Mouse (Mus musculus) MN1 (cell line): ENCODE results near the gene Lrp1.

ENCODE experiments used
- DNase-seq: peaks from one replicate; pipeline ENCODE4 v3.0.0-alpha.2; 2016; ENCODE audit warnings: low spot score

Lrp1 gene

DNA sequence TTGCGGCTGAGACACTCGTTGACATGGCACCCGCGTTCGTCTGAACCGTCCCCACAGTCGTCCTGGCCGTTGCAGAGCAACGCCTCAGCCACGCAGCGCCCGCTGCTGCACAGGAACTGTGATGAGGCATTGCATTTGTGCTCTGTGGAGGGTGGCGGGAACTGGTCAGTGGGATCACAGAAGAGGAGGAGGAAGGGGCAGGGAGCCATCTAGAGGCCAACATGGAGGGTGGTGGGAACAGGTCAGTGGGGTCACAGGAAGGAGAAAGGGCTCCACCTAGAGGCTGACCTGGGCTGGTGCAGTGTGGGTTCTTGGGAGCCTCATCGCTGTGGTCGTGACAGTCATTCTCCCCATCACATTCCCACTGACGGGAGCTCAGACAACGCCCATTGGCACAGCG, 65.2 kb downstream of the Lrp1 start:
- DNase-seq: peak; percentile 18

DNA sequence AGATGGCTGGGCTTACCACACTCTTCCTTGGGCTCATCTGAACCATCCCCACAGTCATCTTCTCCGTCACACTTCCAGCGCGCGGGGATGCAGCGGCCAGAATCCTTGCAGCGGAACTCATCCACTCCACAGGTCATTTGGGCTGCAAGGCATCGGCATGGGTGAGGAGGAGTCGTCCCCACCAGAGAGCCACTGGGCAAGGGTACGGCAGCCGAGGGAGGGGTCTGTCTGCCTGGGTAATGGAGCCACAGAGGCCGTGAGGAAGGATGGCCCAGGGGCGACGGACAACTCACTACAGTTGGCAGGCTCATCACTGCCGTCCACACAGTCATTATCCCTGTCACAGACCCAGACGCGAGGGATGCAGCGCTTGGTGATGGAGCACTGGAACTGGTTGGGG, 71.1 kb downstream of the Lrp1 start:
- DNase-seq: no peak

DNA sequence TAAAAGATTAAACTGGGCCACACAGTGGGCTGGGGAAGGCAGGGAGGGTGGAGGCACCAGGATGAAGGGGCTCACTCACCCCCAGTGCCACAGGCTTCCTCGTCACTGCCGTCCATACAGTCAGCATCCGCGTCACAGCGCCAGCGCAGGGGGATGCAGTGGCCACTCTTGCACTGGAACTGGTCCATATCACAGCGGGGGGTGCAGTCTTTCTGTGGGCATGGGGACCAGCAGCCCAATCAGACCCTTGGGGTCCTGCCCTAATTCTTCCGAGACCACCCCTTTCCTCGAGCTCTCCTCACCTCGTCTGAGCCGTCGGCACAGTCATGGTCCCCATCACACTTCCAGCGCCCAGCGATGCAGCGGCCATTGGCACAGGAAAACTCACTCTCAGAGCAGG, 72.7 kb downstream of the Lrp1 start:
- DNase-seq: no peak

DNA sequence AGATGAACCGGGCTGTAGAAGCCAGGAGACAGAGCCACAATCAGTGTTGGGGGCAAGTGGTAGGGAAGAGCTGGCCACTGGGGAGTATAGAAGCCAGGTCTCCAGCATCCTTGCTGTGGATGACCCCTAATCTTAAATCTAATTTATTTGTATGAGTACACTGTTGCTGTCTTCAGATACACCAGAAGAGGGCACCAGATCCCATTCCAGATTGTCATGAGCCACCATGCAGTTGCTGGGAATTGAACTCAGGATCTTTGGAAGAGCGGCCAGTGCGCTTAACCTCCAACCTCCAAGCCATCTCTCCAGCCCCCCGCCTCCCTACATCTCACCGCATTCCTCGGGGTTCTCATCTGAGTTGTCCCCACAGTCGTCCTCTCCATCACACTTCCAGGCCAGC, 74.4 kb downstream of the Lrp1 start:
- DNase-seq: no peak

DNA sequence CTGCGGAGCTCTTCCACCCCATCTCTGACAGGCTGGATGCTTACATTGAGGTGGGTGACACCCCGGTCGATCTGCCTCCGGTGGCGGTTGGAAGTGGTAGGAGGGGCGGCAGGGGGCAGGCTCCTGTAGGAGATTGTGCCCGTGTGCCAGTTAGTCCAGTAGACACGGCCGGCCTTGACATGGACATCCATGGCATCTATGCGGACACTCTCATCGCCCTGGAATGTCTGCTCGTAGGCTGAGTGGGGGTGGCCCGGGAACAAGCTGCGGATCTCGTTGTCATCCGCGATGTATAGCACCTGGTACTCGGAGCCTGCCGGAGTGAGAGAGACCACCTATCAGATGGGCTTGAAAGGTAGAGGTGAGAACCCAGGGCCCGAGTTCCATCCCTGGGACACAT, 76.6 kb downstream of the Lrp1 start:
- DNase-seq: no peak

DNA sequence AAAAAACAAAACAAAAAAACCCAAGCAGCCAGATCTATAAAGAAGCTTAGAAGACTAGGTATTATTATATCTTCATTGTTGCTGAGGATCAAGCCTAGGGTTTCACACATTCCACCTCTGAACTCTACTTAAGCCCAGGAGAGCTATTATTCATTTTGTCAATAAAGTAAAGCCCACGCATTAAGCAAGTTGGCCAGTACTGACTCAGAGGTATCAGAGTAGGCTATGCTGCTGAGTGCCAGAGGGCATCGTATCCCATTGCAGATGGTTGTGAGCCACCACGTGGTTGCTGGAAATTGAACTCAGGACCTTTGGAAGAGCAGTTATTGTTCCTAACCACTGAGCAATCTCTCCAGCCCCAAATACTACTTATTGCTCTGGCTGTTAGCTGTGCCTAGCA, 77.0 kb downstream of the Lrp1 start:
- no peak for DNase-seq

DNA sequence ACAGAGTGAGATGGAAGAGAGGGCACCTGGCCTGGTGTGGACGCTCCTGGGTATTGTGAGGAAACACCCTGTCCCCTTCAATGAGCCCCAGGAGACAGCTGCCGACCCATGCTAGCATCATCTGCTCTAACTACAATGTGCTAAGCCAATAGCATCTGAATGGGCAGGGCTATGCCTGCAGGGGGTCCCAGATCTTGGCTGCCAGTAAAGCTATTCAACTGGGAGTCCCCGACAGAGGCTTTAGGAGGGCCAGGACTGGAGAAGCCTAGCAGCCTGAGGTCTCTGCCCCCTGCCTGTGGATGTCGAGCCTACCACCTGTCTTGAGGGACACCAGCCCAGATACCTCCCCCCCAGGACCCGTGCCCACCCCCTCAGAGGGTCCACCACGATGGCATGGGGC, 78.2 kb downstream of the Lrp1 start:
- DNase-seq: no peak

DNA sequence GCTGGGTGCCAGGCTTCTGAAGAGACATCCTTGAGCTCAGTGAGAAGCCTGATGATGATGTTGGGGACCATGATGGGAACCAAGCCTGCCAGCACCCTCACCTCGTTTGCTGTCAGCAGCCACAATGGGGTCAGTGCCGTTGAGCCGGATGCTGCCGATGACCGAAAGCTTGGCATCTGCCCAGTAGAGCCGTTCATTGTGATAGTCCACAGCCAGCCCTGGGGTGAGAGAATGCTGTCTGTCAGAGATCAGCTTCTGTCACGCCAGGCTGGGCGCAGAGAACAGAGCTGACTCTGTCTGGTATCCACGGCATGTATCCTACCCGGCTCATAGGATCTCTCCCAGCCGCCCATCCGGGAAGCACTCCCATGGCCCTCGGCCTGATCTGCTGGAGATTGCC, 78.9 kb downstream of the Lrp1 start:
- DNase-seq: no peak

DNA sequence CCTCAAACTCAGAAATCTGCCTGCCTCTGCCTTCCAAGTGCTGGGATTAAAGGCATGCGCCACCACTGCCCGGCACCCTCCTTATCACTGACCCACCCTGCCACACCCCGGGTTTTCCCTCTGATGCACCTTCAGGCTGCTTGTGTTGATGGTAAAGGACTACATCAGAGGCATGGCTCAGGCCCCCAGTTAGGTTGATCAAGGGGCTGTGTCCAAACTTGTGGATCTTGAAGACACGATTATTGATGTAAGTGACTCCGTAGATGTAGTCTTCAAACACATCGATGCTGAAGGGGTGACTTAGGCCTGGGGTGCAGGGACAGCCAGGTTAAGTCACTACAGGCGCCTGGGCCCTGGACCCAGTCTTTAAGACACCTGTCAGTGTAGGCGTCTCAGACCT, 79.4 kb downstream of the Lrp1 start:
- DNase-seq: no peak

DNA sequence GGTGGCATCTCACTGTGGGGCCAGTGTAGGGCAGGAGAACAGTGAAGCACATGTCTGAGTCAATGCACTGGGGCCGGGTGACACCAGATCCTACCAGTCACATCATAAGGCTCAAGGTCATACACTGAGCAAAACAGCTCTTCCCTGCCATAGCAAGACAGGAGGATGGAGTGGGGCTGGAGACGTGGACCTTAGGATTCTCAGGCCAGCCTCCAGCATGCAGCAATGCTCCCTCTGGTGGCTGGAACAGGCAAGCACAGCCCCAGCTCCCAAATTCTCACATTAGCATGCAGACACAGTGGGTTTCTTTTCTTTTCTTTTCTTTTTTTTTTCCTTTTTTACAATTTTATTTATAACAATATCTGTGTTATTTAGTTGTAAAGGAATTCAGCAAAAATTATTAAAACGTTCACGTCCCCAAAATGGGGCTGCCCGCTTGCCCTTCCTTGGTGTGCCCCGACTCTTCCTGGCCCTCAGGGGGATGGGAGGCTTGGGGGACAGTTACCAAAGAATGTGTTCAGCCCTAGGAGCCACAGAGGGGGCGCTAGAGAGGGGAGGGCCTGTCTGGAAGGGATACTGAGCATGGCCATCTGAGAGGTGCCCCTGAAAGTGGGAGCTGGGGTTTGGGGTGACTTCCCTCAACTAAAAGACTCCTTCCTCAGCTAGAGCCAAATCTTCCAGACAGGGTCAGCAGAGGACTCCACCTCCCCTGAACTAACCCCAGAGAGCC, 82.9 kb downstream of the Lrp1 start:
- DNase-seq: peak; percentile 78

DNA sequence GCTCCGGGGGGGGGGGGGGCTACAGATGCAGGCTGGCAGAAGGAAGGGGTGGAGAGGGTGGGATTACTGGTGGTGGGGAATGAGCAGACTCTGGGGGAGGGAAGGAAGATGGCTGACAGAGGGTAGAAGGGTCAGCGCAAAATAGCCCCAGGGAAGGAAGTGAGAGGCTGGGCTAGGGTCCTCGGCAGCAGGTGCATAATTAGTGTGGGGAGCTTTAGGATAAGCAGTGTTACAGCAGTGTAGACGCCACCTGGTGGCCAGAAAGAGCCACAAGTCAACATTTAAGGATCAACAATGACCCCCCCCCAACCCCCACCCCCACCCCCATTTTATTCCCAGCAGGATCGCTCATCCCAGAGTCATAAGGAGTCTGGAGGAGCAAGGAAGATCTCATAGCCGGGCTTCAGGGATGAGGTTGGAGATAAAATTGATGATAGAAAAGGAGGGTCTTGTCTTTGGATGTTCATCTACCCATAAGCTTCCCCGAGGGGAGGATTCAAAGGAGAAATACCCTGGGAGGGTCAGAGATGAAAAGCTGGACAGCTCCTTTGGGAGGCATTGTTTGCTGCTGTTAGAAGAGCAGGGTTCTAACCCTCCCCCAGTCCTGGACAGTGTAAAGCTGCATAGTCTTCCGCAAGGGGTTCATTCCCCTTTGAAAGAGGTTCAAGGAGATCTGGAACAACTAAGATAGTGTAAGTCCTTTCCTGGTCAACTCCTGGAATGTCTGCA, 84.2 kb downstream of the Lrp1 start:
- peak; percentile 52 for DNase-seq

DNA sequence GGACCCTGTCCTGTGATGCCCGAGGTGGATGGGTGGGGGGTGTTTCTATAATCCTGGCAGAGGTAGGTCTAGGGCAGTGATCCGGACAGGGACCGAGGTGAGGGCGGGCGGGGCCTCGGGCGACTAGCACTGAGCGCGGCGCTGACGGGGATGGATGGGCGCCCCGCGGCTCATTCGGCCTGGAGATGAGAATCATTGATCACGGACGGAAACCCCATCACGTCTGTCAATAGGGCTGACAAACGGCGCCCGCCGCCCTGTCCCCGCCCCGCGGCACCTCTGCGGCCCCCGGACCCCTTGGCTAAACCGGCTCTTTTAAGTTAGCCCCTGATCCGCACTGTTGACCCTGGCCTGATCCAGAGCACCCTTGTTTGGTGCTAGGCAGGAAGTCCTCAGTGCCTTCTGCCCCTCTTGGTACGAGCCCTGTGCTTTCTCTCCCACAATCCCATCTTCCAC, 86.0 kb downstream of the Lrp1 start:
- DNase-seq: no peak

DNA sequence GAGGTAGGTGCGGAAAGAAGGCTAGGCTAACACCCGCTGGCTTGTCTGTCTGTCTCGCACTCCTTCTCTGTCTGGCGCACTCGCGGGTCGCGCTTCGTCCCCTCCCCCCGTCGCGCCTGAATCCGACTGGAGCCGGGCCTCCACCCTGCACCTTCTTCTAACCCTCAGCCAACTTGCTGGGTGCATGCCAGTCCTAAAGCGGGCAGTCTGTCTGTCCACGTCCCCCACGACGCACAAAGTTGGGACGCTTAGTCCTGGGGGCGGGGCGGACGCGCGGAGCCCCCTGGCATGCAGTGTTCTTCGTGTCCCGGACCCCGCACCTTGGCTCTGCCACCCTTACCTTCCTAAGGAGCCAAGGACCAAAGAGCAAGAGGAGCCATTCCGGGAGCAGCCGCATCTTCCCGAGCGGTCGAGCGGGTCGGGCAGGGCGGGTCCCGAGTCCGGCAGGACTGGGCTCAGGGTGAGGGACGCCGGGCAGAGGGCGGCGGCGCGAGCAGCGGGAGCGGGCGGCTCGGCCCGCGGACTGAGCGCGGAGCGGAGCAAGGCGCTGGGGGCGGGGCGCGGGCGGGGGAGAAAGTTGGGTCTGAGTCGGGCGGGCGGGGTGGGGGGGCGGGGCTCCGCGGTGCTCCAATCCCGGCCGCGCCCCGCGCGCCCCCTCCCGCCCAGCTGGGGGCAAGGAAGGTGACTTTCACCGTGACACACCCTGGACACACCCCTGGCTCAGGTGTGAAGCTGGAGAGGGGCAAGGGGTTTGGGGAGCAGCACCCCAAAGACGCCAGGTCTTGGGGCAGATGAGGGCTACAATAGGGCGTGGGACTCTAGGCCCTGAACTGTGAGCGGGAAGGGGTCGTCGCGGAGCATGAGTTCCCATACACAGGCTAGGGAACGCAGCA, 86.7 kb downstream of the Lrp1 start, which contains the start of gene Nxph4:
Nxph4 (minus strand) TSS at position 524 of the 893 bp plus-strand sequence.
- no peak for DNase-seq

DNA sequence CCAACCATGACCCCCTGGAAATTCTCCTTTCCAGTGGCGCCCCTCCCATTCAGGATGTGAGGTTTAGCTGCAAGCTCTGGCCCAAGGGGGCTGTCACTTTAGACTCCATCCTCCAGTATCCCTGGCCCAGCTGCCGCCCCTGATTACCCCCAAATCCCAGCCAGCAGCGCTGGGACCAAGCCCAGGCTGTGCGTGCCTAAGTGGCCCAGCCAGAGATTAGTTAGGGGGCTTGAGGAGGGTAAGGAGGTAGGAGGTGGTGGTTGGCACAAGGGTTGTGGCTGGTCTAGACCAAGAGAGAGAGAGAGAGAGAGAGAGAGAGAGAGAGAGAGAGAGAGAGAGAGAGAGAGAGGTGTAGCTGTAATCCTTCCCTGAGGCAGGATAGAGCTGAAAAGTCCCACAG, 89.4 kb downstream of the Lrp1 start:
- DNase-seq: no peak

DNA sequence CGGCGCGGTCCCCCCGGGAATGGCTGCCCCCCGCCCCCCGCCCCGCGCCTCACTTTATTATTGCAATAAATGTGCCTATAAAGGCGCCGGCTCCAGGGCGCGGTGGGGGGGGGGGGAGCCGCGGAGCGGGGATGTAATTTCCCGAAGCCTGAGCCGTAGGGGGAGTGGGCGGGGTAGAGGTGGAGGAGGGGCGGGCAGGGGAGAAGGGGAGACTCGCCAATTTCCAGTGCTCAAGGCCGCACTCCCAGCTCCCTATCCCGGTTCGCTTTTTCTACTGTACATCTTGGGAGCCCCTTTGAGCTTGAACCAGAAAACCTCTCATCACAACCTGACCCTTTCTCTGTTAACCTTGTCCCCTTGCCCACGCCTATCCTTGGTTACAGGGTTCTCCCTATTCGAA, 90.0 kb downstream of the Lrp1 start:
- DNase-seq: no peak

DNA sequence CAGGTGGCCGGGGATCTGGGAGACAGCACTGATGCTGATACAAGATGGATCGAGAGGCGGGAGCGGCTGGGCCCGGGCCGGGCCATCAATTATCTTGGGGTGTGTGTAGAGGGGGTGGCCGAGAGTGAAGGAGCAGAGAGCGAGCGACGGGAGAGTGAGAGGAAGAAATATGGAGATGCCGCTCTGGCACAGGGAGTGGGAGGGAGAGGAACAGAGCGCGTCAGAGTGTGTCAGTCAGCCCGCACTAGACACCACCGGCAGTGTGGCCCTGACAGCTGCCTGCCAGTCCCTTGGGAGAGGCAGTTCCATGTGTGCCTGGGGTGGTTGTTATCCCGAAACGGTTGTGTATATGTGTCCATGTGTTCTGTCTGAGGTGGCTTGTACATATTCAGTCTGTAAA, 93.5 kb downstream of the Lrp1 start:
- DNase-seq: no peak

DNA sequence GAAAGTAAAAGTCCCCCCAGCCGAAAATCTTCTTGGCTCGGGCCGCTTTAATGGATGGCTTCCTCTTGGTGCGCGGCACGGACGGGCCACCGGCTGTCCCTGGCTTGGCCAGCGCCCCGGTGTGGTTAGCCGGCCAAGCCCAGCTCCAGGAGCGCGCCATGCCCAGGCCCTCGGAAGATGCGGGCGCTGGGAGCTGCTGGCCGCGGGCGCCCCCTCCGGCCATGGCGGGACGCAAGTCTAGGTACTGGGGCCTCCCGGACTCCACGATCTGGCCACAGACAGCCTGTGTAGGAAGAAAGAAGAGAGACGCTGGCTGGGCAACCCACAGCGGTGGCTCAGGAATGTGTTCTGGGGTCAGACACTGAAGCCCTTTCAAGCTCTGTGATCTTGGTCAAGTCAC, 94.3 kb downstream of the Lrp1 start:
- DNase-seq: no peak

DNA sequence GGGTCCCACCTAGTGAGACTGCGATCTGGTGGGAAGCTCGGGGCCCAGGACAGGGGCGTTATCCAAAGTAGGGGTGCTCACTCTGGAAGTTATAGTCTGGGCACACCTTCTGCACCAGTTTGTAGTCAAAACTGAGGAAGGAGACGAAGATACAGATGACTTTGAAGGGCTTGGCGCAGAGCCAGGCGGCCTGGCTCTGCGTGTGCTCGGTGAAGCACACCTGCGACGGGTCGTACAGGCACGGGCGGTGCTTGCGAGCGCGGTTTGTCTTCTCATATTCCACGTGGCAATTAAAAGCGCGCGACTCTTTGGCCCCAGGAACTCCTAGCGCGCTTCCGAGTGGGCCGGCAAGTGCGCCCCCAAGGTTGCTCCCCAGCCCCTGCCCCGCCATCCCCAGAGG, 94.9 kb downstream of the Lrp1 start:
- no peak for DNase-seq

DNA sequence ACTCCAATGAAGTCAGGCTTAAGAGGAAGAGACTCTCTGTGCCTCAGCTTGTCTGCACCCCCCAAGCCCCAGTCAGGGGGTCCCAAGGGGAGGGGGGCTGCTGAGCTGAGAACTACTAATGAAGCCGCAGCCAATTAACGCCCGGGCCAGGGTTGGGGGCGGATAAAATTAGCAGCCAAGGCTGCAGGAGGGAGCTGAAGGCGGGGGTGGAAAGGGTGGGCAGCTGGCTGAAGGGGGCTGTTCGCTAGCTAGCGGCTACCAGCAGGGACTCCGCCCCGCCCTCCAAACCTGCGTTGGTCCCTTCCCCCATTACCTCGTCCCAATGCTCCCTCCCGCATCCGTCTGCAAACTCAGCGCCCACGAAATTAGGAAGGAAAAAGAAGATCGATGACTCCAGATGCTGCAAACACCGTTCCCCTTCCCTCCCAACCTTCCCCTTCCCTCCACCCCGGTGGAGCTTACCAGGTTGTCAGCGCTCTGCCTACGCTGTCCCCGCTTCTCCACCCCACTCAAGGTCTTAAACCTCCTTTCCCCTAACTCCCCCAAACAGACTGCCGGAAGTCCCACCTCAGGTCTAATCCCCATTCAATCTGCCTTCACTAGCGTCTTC, 96.2 kb downstream of the Lrp1 start:
- DNase-seq: no peak

DNA sequence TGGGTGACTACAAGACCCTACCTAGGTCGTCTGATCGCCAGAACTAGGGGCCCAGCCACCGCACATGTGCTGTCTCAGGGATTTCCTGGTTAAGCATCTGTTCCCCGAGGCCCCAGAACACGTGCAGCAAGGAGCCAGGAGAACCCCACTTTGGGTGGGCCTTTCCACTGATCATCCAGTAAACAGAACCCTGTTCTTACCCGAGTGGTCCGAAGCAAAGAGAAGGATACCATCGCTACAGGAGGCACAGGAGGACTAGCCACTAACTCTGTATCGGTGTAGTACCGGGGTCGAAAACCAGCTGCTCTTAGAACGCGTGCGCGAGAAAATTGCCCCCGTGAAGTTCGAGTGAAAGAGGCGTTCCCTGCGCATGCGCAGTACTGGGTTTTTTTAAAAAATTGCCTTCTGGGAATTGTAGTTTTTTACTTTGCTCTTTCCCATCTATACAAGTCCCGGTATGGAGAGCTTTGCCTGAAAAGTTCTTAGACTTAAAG, 98.8 kb downstream of the Lrp1 start, which contains the start of gene Shmt2:
Shmt2 (minus strand) TSS at position 357 of the 494 bp plus-strand sequence.
- DNase-seq: peak; percentile 93

DNA sequence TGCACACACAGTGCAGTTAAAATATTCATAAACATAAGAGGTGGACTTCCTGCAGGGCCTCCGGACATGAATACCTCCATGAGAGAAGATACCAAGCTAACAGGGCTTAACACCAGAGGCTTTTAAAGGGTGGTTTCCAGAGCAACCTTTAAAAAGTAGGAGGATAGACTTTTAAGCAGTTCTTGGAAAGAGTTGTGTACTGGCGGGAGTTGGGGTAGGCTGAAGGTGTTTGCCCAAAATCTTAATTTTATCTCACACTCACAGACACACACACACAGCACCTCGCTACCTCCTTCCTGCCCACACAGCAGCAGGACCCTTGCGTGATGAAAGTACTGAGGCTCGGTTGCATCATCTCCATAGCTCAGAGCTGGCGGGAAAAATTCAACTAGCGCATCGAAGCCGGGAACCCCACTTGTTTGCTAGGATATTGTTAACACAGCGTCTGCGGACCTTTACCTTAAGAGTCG, 99.3 kb downstream of the Lrp1 start:
- DNase-seq: peak; percentile 55
